Mouse (Mus musculus) hindbrain, embryonic 13.5 days (tissue): ENCODE measurements at regions not wholly inside any gene's neighbourhood (a gene's known extent, or its start where the extent isn't known, plus 50 kb on each side); places are given as distances from the start of the nearest gene placed in this dataset.

Experiments
- ATAC-seq: fragments of 200-750 bp; cut with Nextera tagmentation; 2 replicates; pipeline ENCODE4 v1.8.0; 2017; ENCODE audit warnings: moderate TSS enrichment; ENCODE audit not compliant: low FRiP score
- H3K27ac ChIP-seq: fragments of 300-500 bp; sonication (generic); 2 replicates; pipeline ENCODE4 v1.5.1; 2015; ENCODE audit warnings: inconsistent platforms, mild to moderate bottlenecking, moderate library complexity
- H3K27me3 ChIP-seq: fragments of 300-500 bp; sonication (generic); 2 replicates; pipeline ENCODE4 v1.6.1; 2015; ENCODE audit warnings: mild to moderate bottlenecking, inconsistent platforms
- H3K36me3 ChIP-seq: fragments of 300-500 bp; sonication (generic); 2 replicates; pipeline ENCODE4 v1.6.1; 2015; ENCODE audit warnings: mild to moderate bottlenecking, inconsistent platforms
- H3K4me1 ChIP-seq: fragments of 300-500 bp; sonication (generic); replicated peaks from 2 replicates; pipeline ENCODE4 v1.6.1; 2015; ENCODE audit warnings: inconsistent platforms
- H3K4me2 ChIP-seq: fragments of 300-500 bp; sonication (generic); 2 replicates; pipeline ENCODE4 v1.6.1; 2015; ENCODE audit warnings: inconsistent platforms, mild to moderate bottlenecking, moderate library complexity
- H3K4me3 ChIP-seq: fragments of 300-500 bp; sonication (generic); 2 replicates; pipeline ENCODE4 v1.5.1; 2015; ENCODE audit warnings: mild to moderate bottlenecking, inconsistent platforms
- H3K9ac ChIP-seq: fragments of 300-500 bp; sonication (generic); 2 replicates; pipeline ENCODE4 v1.6.1; 2015; ENCODE audit warnings: mild to moderate bottlenecking, inconsistent platforms
- H3K9me3 ChIP-seq: fragments of 300-500 bp; sonication (generic); 2 replicates; pipeline ENCODE4 v1.6.1; 2016; ENCODE audit warnings: inconsistent platforms
- WGBS: fragments of 180-500 bp; shearing (Covaris S2); methylation state at CpG from one replicate; pipeline ENCODE4 v1.1.7; 2015; 5-methylcytosine and 5-hydroxymethylcytosine counted together

- Histone ChIP-seq H3K4me2 (no peak overlapping the region), H3K4me1 (peaks cover 21% of the 10 kb centered on the region), H3K4me3 (no peak overlapping the region), H3K36me3 (no peaks in the 10 kb centered on the region), H3K27me3 (no peaks in the 10 kb centered on the region), H3K9me3 (no peaks in the 10 kb centered on the region), H3K9ac (no peak overlapping the region), H3K27ac (peak overlapping the region; percentile 70)
- ATAC-seq, result peak; percentile 82
- 44% methylated on average over 5 of the region's 5 CpGs for WGBS
These were observed 82.1 kb upstream of the Bod1 start for GRCm38 (mm10) chr11:31753711-31754161.

- Histone ChIP-seq H3K27ac (peak overlapping the region; percentile 70; the same call in 1 of the 2 replicates), H3K9ac (no peak overlapping the region), H3K4me2 (no peak overlapping the region), H3K4me3 (no peak overlapping the region), H3K4me1 (peaks cover 26% of the 10 kb centered on the region), H3K27me3 (no peaks in the 10 kb centered on the region), H3K36me3 (no peaks in the 10 kb centered on the region), H3K9me3 (no peaks in the 10 kb centered on the region)
- ATAC-seq, result no peak
- WGBS, result 48% methylated on average over 4 of the region's 4 CpGs
These were observed 82.7 kb upstream of the Bod1 start for GRCm38 (mm10) chr11:31754416-31754815.

- WGBS, result 21% methylated on average over 3 of the region's 3 CpGs
- Histone ChIP-seq H3K36me3 (no peaks in the 10 kb centered on the region), H3K4me2 (no peak overlapping the region), H3K27ac (no peak overlapping the region), H3K4me3 (no peak overlapping the region), H3K9me3 (no peaks in the 10 kb centered on the region), H3K4me1 (peaks cover 40% of the 10 kb centered on the region), H3K27me3 (no peaks in the 10 kb centered on the region), H3K9ac (no peak overlapping the region)
- no peak for ATAC-seq
These were observed 84.2 kb upstream of the Bod1 start for GRCm38 (mm10) chr11:31755858-31756257.

- Histone ChIP-seq H3K9me3 (no peaks in the 10 kb centered on the region), H3K27ac (no peak overlapping the region), H3K9ac (no peak overlapping the region), H3K4me2 (no peak overlapping the region), H3K4me1 (peaks cover 40% of the 10 kb centered on the region), H3K4me3 (no peak overlapping the region), H3K27me3 (no peaks in the 10 kb centered on the region), H3K36me3 (no peaks in the 10 kb centered on the region)
- WGBS, result 90% methylated on average over 10 of the region's 10 CpGs
- ATAC-seq, result no peak
These were observed 84.9 kb upstream of the Bod1 start for GRCm38 (mm10) chr11:31756355-31757145.

- no peaks in the 10 kb centered on the region for H3K27me3 ChIP-seq
- 0 out of 2 replicates have a peak overlapping the region, but pooled peaks have one; percentile 36 for H3K27ac ChIP-seq
- peaks cover 23% of the 10 kb centered on the region for H3K4me1 ChIP-seq
- no peaks in the 10 kb centered on the region for H3K9me3 ChIP-seq
- no peak overlapping the region for H3K4me2 ChIP-seq
- H3K36me3 ChIP-seq, result no peaks in the 10 kb centered on the region
- WGBS, result 34% methylated on average over 9 of the region's 9 CpGs
- H3K4me3 ChIP-seq, result no peak overlapping the region
- no peak for ATAC-seq
- no peak overlapping the region for H3K9ac ChIP-seq
These were observed 88.4 kb upstream of the Bod1 start for GRCm38 (mm10) chr11:31759868-31760765.

GRCm38 (mm10) chr11:31763856-31764255 lies 92.2 kb upstream of the Bod1 start:
- no peak overlapping the region for H3K9ac ChIP-seq
- peaks cover 33% of the 10 kb centered on the region for H3K4me1 ChIP-seq
- no peak for ATAC-seq
- no peak overlapping the region for H3K4me3 ChIP-seq
- no peaks in the 10 kb centered on the region for H3K27me3 ChIP-seq
- H3K27ac ChIP-seq, result no peak overlapping the region
- no peaks in the 10 kb centered on the region for H3K36me3 ChIP-seq
- H3K9me3 ChIP-seq, result no peaks in the 10 kb centered on the region
- 89% methylated on average over 3 of the region's 3 CpGs for WGBS
- no peak overlapping the region for H3K4me2 ChIP-seq

GRCm38 (mm10) chr11:31766296-31766695 lies 94.6 kb upstream of the Bod1 start:
- Histone ChIP-seq H3K4me1 (peaks cover 27% of the 10 kb centered on the region), H3K27ac (no peak overlapping the region), H3K4me2 (no peak overlapping the region), H3K27me3 (no peaks in the 10 kb centered on the region), H3K9me3 (no peaks in the 10 kb centered on the region), H3K36me3 (no peaks in the 10 kb centered on the region), H3K9ac (no peak overlapping the region), H3K4me3 (no peak overlapping the region)
- 93% methylated on average over 5 of the region's 5 CpGs for WGBS
- no peak for ATAC-seq

GRCm38 (mm10) chr11:31767727-31768495 lies 96.2 kb upstream of the Bod1 start:
- Histone ChIP-seq H3K4me3 (no peak overlapping the region), H3K4me2 (no peak overlapping the region), H3K36me3 (no peaks in the 10 kb centered on the region), H3K4me1 (peaks cover 36% of the 10 kb centered on the region), H3K27ac (peak overlapping the region; percentile 79), H3K9me3 (no peaks in the 10 kb centered on the region), H3K9ac (no peak overlapping the region), H3K27me3 (no peaks in the 10 kb centered on the region)
- ATAC-seq, result peak; percentile 86
- 30% methylated on average over 10 of the region's 10 CpGs for WGBS

GRCm38 (mm10) chr11:31769804-31770654 lies 98.3 kb upstream of the Bod1 start:
- ATAC-seq, result no peak

GRCm38 (mm10) chr11:31770881-31771280 lies 99.2 kb upstream of the Bod1 start:
- Histone ChIP-seq H3K9me3 (no peaks in the 10 kb centered on the region), H3K36me3 (no peaks in the 10 kb centered on the region), H3K4me3 (no peak overlapping the region), H3K4me1 (peaks cover 36% of the 10 kb centered on the region), H3K4me2 (no peak overlapping the region), H3K27ac (peak overlapping the region; percentile 78), H3K9ac (no peak overlapping the region; the same call in 1 of the 2 replicates), H3K27me3 (no peaks in the 10 kb centered on the region)
- WGBS, result 59% methylated on average over 7 of the region's 7 CpGs
- ATAC-seq, result peak; percentile 47

More at GRCm38 (mm10) chr11:31769804-31770654, 98.3 kb upstream of the Bod1 start:
- peak overlapping the region; percentile 78 for H3K27ac ChIP-seq
- H3K9ac ChIP-seq, result no peak overlapping the region; the same call in 1 of the 2 replicates
- no peak overlapping the region for H3K4me3 ChIP-seq
- H3K36me3 ChIP-seq, result no peaks in the 10 kb centered on the region
- H3K4me2 ChIP-seq, result no peak overlapping the region
- no peaks in the 10 kb centered on the region for H3K9me3 ChIP-seq
- 76% methylated on average over 4 of the region's 4 CpGs for WGBS
- H3K27me3 ChIP-seq, result no peaks in the 10 kb centered on the region
- peaks cover 36% of the 10 kb centered on the region for H3K4me1 ChIP-seq
